ENCODE assay signal across 8 mouse cellular contexts in genomic region chr2:91944170-91944950, GRCm38 (mm10). TPM values are rescaled to one million over a fixed set of nuclear protein-coding genes. Genes with fewer than 3 reads are reported as not detected.
A peak's percentile ranks its signal among the peaks of the same experiment; 100 is the strongest.
DNase-seq lines count a peak whose midpoint lies in the region; ATAC-seq and TF ChIP-seq lines count a peak whose summit lies in the region.

No protein-coding gene starts in this region.

- H3K9me3 ChIP-seq in liver, embryonic 12.5 days (replicated peaks) = no peaks in the 10 kb centered on the region

- H3K27ac ChIP-seq in liver, embryonic 12.5 days = peak overlapping the region; percentile 67

- H3K36me3 ChIP-seq in liver, embryonic 12.5 days = peaks cover 68% of the 10 kb centered on the region
- H3K36me3 ChIP-seq in myocyte (ENCODE audit: control insufficient read depth, insufficient read depth) = peaks cover 8% of the 10 kb centered on the region

- peaks cover 59% of the 10 kb centered on the region for H3K4me1 ChIP-seq in liver, embryonic 12.5 days

- H3K4me3 ChIP-seq in liver, embryonic 12.5 days = 0 out of 2 replicates have a peak overlapping the region, but pooled peaks have one; percentile 1
- no peak overlapping the region for H3K4me3 ChIP-seq in myocyte

- DNase-seq in 3T3-L1 (ENCODE audit: low read depth, low spot score) = peak; percentile 76
- peak; percentile 72 to 88 for DNase-seq in adrenal gland, adult 18-20 months (ENCODE audit: low spot score in 2 of 2)
- DNase-seq in embryo, embryonic 11.5 days (ENCODE audit: low read depth, low spot score) = peak; percentile 67
- DNase-seq in heart, adult 18-20 months = peak; percentile 70 to 86
- DNase-seq in kidney, adult 18-20 months = peak; percentile 81
- peak; percentile 79 to 92 for DNase-seq in spleen, postnatal 4 days (ENCODE audit: low spot score in 2 of 2)

- peaks cover 16% of the 10 kb centered on the region for H3K79me2 ChIP-seq in myocyte (ENCODE audit: control insufficient read depth, insufficient read depth)

- peak; percentile 40 for ATAC-seq in liver, embryonic 12.5 days

- H3ac ChIP-seq in myocyte (ENCODE audit: control insufficient read depth, insufficient read length) = no peak overlapping the region

- H3K9ac ChIP-seq in liver, embryonic 12.5 days = peak overlapping the region; percentile 39

- no peak for TF ChIP-seq POLR2A in myocyte (IDR thresholded peaks at IDR 0.05; ENCODE audit: insufficient read length, low read depth)

- no peaks in the 10 kb centered on the region for H3K27me3 ChIP-seq in liver, embryonic 12.5 days (replicated peaks)
- H3K27me3 ChIP-seq in myocyte (ENCODE audit: control insufficient read depth, insufficient read depth, insufficient read length) = no peaks in the 10 kb centered on the region

- 36% methylated on average over 13 of the region's 13 CpGs for WGBS in liver, embryonic 12.5 days (ENCODE audit: insufficient replicate concordance)

- H3K4me2 ChIP-seq in liver, embryonic 12.5 days = peak overlapping the region; percentile 44
- peak overlapping the region; percentile 10 for H3K4me2 ChIP-seq in myocyte (ENCODE audit: low read depth)

TF ChIP-seq in myocyte, 11 proteins besides CTCF, POLR2A, EP300 and RAD21:
- no peak for TF ChIP-seq CEBPB (IDR thresholded peaks at IDR 0.05; ENCODE audit: insufficient read depth, poor library complexity, severe bottlenecking)
- TF ChIP-seq SRF (IDR thresholded peaks at IDR 0.05; ENCODE audit: control insufficient read depth, insufficient read length, low read depth) = peak; percentile 37
- no peak for TF ChIP-seq USF1 (IDR thresholded peaks at IDR 0.05; ENCODE audit: low read depth)
- TF ChIP-seq TCF12 (IDR thresholded peaks at IDR 0.05; ENCODE audit: insufficient read depth, poor library complexity, severe bottlenecking) = no peak
- no peak for TF ChIP-seq E2F4 (IDR thresholded peaks at IDR 0.05; ENCODE audit: insufficient read depth)
- TF ChIP-seq MYOD1 (IDR thresholded peaks at IDR 0.05; ENCODE audit: control insufficient read depth in 1 of 3, insufficient read length in 2 of 3, low read depth in 2 of 3) = peak in 1 of 3 experiments; percentile 56
- TF ChIP-seq TCF3 (IDR thresholded peaks at IDR 0.05; ENCODE audit: insufficient read length, low read depth) = no peak
- TF ChIP-seq MAX (IDR thresholded peaks at IDR 0.05; ENCODE audit: low read depth) = no peak
- no peak for TF ChIP-seq REST (IDR thresholded peaks at IDR 0.05; ENCODE audit: insufficient read depth, insufficient read length)
- TF ChIP-seq POLR2AphosphoS2 (IDR thresholded peaks at IDR 0.05; ENCODE audit: insufficient read length, low read depth) = peak; percentile 18
- TF ChIP-seq MYOG (IDR thresholded peaks at IDR 0.05; ENCODE audit: control insufficient read depth in 1 of 3, insufficient read depth in 1 of 3, insufficient read length in 2 of 3, low read depth in 2 of 3) = peak in 1 of 3 experiments; percentile 25
TF ChIP-seq in myocyte: peak in this region for 4.

RNA-seq across cellular contexts. Expression of gene Gm9821, which starts 1.1 kb away (rescaled TPM):
- not detected for total RNA-seq in adrenal gland, adult 18-20 months (2021)
- not detected for total RNA-seq in heart, adult 18-20 months (2021)
- 2.3 and 2.5 TPM in 2 replicates for polyA plus RNA-seq in liver, embryonic 12.5 days (2016; fragmentation: Nextera tagmentation; extraction: Ambion mirVana)
- polyA plus RNA-seq in myocyte (2012; fragmentation: generic; extraction: Trizol) = 4.7 TPM

RNA-seq across cellular contexts. Expression of gene Mdk, which starts 12.3 kb away (rescaled TPM):
- total RNA-seq in adrenal gland, adult 18-20 months (2021) = 1 to 10 TPM; 7.2 to 7.8 TPM
- total RNA-seq in heart, adult 18-20 months (2021) = 1 to 10 TPM; 2.3 to 2.9 TPM
- polyA plus RNA-seq in liver, embryonic 12.5 days (2016; fragmentation: Nextera tagmentation; extraction: Ambion mirVana) = 137 and 140 TPM in 2 replicates
- 0.29 TPM for polyA plus RNA-seq in myocyte (2012; fragmentation: generic; extraction: Trizol)

RNA-seq across cellular contexts. Expression of gene Chrm4, which starts 17.3 kb away (rescaled TPM):
- total RNA-seq in adrenal gland, adult 18-20 months (2021) = 1 to 10 TPM; 3.7 to 4.6 TPM
- total RNA-seq in heart, adult 18-20 months (2021) = not detected
- polyA plus RNA-seq in liver, embryonic 12.5 days (2016; fragmentation: Nextera tagmentation; extraction: Ambion mirVana) = 0.17 TPM in 1 of 2 replicates, not detected in the other
- polyA plus RNA-seq in myocyte (2012; fragmentation: generic; extraction: Trizol) = 0.64 TPM

RNA-seq across cellular contexts. Expression of gene Dgkz, which starts 31.3 kb away (rescaled TPM):
- 10 to 100 TPM; 38.9 to 40.3 TPM for total RNA-seq in adrenal gland, adult 18-20 months (2021)
- 10 to 100 TPM; 33.8 to 35.9 TPM for total RNA-seq in heart, adult 18-20 months (2021)
- 46.9 and 48.8 TPM in 2 replicates for polyA plus RNA-seq in liver, embryonic 12.5 days (2016; fragmentation: Nextera tagmentation; extraction: Ambion mirVana)
- 68.4 TPM for polyA plus RNA-seq in myocyte (2012; fragmentation: generic; extraction: Trizol)

Comparison
In these comparisons a context has a peak if more than half of its experiments do, and no peak if none do; other contexts are left out.
1. RNA of gene Chrm4, which starts 17.3 kb away (total RNA-seq): 3.7 to 4.6 TPM in adrenal gland, adult 18-20 months; not detected in heart, adult 18-20 months; every median in the first group is over 4 times any median in the second.
2. Peak in every context shown above with its lines, with median percentiles within 50 percentile points of each other: DNase-seq.